Mouse (Mus musculus): ENCODE measurements around the gene F12. TPM values are rescaled to one million over a fixed set of nuclear protein-coding genes. Genes with fewer than 3 reads are reported as not detected.

The F12 gene
- total and polyA plus RNA-seq, 3 experiments, result not detected

DNA sequence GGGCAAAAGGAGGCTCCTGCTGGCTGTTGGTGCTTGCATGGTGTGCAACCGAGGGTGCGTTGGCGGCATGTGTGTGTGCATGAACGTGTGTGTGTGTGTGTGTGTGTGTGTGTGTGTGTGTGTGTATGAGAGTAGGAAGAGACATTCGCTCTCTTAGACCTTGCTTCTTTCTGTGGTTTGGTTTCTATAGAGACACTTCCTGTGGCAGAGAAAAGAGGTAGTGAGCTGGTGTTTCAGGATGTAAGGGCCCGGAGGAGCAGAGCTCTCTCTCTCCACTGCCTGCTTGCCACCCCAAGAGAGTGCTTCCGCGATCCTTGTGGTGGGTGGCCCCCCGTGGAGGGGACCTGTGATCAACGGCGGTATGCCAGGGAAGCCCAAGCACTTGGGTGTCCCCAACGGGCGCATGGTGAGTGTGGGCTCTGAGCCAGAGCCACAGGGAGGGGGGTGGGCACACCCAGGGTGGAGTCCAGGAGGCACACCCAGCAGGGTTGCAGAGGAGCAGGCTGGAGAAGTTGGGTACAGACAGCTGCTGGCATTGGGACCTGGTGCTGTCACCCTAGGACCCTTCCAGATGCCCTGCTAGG is 57.0 kb downstream of the F12 start, which contains the start of gene Rgs14:
TSS of gene Rgs14 (plus strand) at position 202 of the 584 bp plus-strand sequence.
- TF ChIP-seq POLR2AphosphoS2 (IDR thresholded peaks at IDR 0.05; ENCODE audit: low read depth, low read length) (no peak), BHLHE40 (IDR thresholded peaks at IDR 0.05; ENCODE audit: low read depth, low read length) (peak; percentile 59), RAD21 (IDR thresholded peaks at IDR 0.05; ENCODE audit: low read depth, low read length) (no peak; the same call in none of the 2 replicates), MAX (IDR thresholded peaks at IDR 0.05; ENCODE audit: low read length) (peak; percentile 72; the same call in 1 of the 2 replicates), NRF1 (IDR thresholded peaks at IDR 0.05; ENCODE audit: low read depth, low read length) (no peak), GABPA (IDR thresholded peaks at IDR 0.05; ENCODE audit: insufficient replicate concordance, low read depth, low read length) (no peak), E2F4 (IDR thresholded peaks at IDR 0.05; ENCODE audit: insufficient replicate concordance, low read depth, low read length) (no peak), POLR2A (IDR thresholded peaks at IDR 0.05; ENCODE audit: low read depth, low read length) (peak; percentile 71), ZC3H11A (IDR thresholded peaks at IDR 0.05; ENCODE audit: low read depth, low read length) (no peak), ZKSCAN1 (IDR thresholded peaks at IDR 0.05; ENCODE audit: borderline replicate concordance, low read depth, low read length) (no peak), USF2 (conservative IDR thresholded peaks at IDR 0.05; ENCODE audit: low read depth, low read length) (no peak), TCF12 (IDR thresholded peaks at IDR 0.05; ENCODE audit: low read depth, low read length) (peak; percentile 64), ZMIZ1 (IDR thresholded peaks at IDR 0.05; ENCODE audit: low read depth, low read length) (no peak), JUND (conservative IDR thresholded peaks at IDR 0.05; ENCODE audit: low read depth, low read length) (no peak; the same call in 1 of the 2 replicates), IRF4 (IDR thresholded peaks at IDR 0.05; ENCODE audit: low read depth, low read length) (peak; percentile 71), RCOR1 (conservative IDR thresholded peaks at IDR 0.05; ENCODE audit: low read depth, low read length) (no peak), MYC (IDR thresholded peaks at IDR 0.05; ENCODE audit: low read depth, low read length) (peak; percentile 73), KAT2A (IDR thresholded peaks at IDR 0.05; ENCODE audit: insufficient replicate concordance, low read length) (no peak), NELFE (IDR thresholded peaks at IDR 0.05; ENCODE audit: low read depth, low read length) (peak; percentile 80), CHD2 (IDR thresholded peaks at IDR 0.05; ENCODE audit: low read length) (peak; percentile 62; the same call in 1 of the 2 replicates), ZNF384 (IDR thresholded peaks at IDR 0.05; ENCODE audit: low read depth, low read length) (no peak), CTCF (conservative IDR thresholded peaks at IDR 0.05 in 1 of 2, IDR thresholded peaks at IDR 0.05 in 1 of 2; ENCODE audit: low read depth in 2 of 2, low read length in 2 of 2) (no peak), SMC3 (IDR thresholded peaks at IDR 0.05; ENCODE audit: low read depth, low read length) (peak; percentile 15; the same call in 1 of the 2 replicates), MXI1 (IDR thresholded peaks at IDR 0.05; ENCODE audit: low read depth, low read length) (peak; percentile 86), CHD1 (IDR thresholded peaks at IDR 0.05; ENCODE audit: low read depth, low read length) (no peak), USF1 (IDR thresholded peaks at IDR 0.05; ENCODE audit: low read depth, low read length) (no peak), JUN (IDR thresholded peaks at IDR 0.05; ENCODE audit: insufficient read depth, low read depth, low read length) (no peak), MAFK (IDR thresholded peaks at IDR 0.05; ENCODE audit: insufficient replicate concordance, low read length) (no peak), UBTF (IDR thresholded peaks at IDR 0.05; ENCODE audit: low read depth, low read length) (no peak), HCFC1 (IDR thresholded peaks at IDR 0.05; ENCODE audit: low read depth, low read length) (peak; percentile 62), MAZ (IDR thresholded peaks at IDR 0.05; ENCODE audit: low read depth, low read length) (0 out of 2 replicates have a peak, but pooled peaks have one; percentile 46), MEF2A (IDR thresholded peaks at IDR 0.05; ENCODE audit: borderline replicate concordance, low read depth, low read length) (peak; percentile 45; the same call in 1 of the 2 replicates), ETS1 (conservative IDR thresholded peaks at IDR 0.05; ENCODE audit: low read depth, low read length) (0 out of 2 replicates have a peak, but pooled peaks have one; percentile 22), EP300 (IDR thresholded peaks at IDR 0.05; ENCODE audit: low read length) (peak; percentile 68), SIN3A (IDR thresholded peaks at IDR 0.05; ENCODE audit: low read length) (peak; percentile 94), ELF1 (IDR thresholded peaks at IDR 0.05; ENCODE audit: low read depth, low read length) (peak; percentile 78), TBP (conservative IDR thresholded peaks at IDR 0.05; ENCODE audit: low read depth, low read length) (0 out of 2 replicates have a peak, but pooled peaks have one; percentile 53), PAX5 (IDR thresholded peaks at IDR 0.05; ENCODE audit: low read length) (no peak)

More for the DNA sequence above, 57.0 kb downstream of the F12 start, which contains the start of gene Rgs14:
- H3K79me2 ChIP-seq (replicated peaks; ENCODE audit: control insufficient read depth, extremely low read depth, insufficient read depth, poor library complexity, severe bottlenecking), result no peaks in the 10 kb centered on the region
- in situ Hi-C loops (cut with MboI; ENCODE audit: low pct_ligation_motif_present, low pct_unique_long_range_greater_than_20kb, low sequenced_read_pairs) (no loop called here), dilution Hi-C loops (cut with MboI; ENCODE audit: extremely low pct_ligation_motif_present, extremely low pct_unique_long_range_greater_than_20kb, low sequenced_read_pairs) (no loop called here)
- peak within 1 kb of the TSS; percentile 55 to 65 (median 62) for H3K4me3 ChIP-seq (replicated peaks in 1 of 3; ENCODE audit: low read depth in 2 of 3, low read length in 2 of 3, poor library complexity in 1 of 3)
- no peaks in the 10 kb centered on the region for H3K9me3 ChIP-seq (replicated peaks; ENCODE audit: low read length)
- peak within 1 kb of the TSS; percentile 29; the same call in 1 of the 2 replicates for H3K27ac ChIP-seq (ENCODE audit: insufficient read depth, low read depth)
- H3K27me3 ChIP-seq (replicated peaks), result no peaks in the 10 kb centered on the region
- peaks cover 22 to 61% of the 10 kb centered on the region in 2 experiments for H3K4me1 ChIP-seq (ENCODE audit: control insufficient read depth in 1 of 2, insufficient read depth in 2 of 2)
- DNase-seq (ENCODE audit: extremely low read depth), result peak; percentile 85
- H3K9ac ChIP-seq (ENCODE audit: insufficient read depth, low read depth), result peak within 1 kb of the TSS; percentile 37
- H3K36me3 ChIP-seq (replicated peaks in 1 of 2; ENCODE audit: control insufficient read depth in 1 of 2, insufficient read depth in 1 of 2, low read length in 1 of 2), result peaks cover 0 to 3% of the 10 kb centered on the region in 2 experiments
- peak within 1 kb of the TSS; percentile 53 for H3K4me2 ChIP-seq (ENCODE audit: insufficient read depth, low read depth, poor library complexity, severe bottlenecking)

All from CH12.LX (cell line).